Mouse (Mus musculus) liver, adult 2 months (tissue): ENCODE measurements at regions not wholly inside any gene's neighbourhood (a gene's known extent, or its start where the extent isn't known, plus 50 kb on each side); places are given as distances from the start of the nearest gene placed in this dataset.

Source experiments
- CTCF ChIP-seq: fragments of 200-500 bp; IDR thresholded peaks from 2 replicates; pipeline ENCODE4 v1.5.1; 2011; ENCODE audit warnings: low read depth, low read length, control low read depth
- POLR2A ChIP-seq: fragments of 200-500 bp; IDR thresholded peaks from 2 replicates; pipeline ENCODE4 v1.6.1; 2011; ENCODE audit warnings: low read length, control low read depth; ENCODE audit not compliant: insufficient read depth; ENCODE audit errors: extremely low read depth

- no peak for TF ChIP-seq CTCF
- no peak for TF ChIP-seq POLR2A
Observed at GRCm38 (mm10) chr2:75569756-75570155, 89.3 kb upstream of the Hnrnpa3 start.
